Mouse (Mus musculus) right cerebral cortex, postnatal 25 days (tissue): ENCODE data around the gene Dars.
"Not testable (repeated sequence)": the region's sequence is repeated elsewhere in the genome, so short reads cannot be mapped to it uniquely, and the experiment has no call there.

Source experiments
- DNase-seq: peaks from one replicate; pipeline ENCODE4 v3.0.0; 2022

The Dars gene

GRCm38 (mm10) chr1:128330313-128330712 is 86.9 kb downstream of the Dars start:
- no peak for DNase-seq

- DNase-seq, result no peak
Observed at GRCm38 (mm10) chr1:128328218-128328617, 89.0 kb downstream of the Dars start, which contains the start of gene Lct. TSS of gene Lct (minus strand) at chr1:128328318.

- DNase-seq, result no peak
Observed at GRCm38 (mm10) chr1:128327165-128327564, 90.0 kb downstream of the Dars start.

GRCm38 (mm10) chr1:128324776-128325175 is 92.4 kb downstream of the Dars start:
- DNase-seq, result no peak

GRCm38 (mm10) chr1:128323026-128323643 is 94.0 kb downstream of the Dars start:
- DNase-seq, result no peak

GRCm38 (mm10) chr1:128319266-128319665 is 97.9 kb downstream of the Dars start:
- DNase-seq, result not testable (repeated sequence)

GRCm38 (mm10) chr1:128314665-128315064 is 102.5 kb downstream of the Dars start:
- DNase-seq, result no peak
